Mouse (Mus musculus): ENCODE results near the gene Pex11b. TPM values are rescaled to one million over a fixed set of nuclear protein-coding genes. Genes with fewer than 3 reads are reported as not detected.

Gene Pex11b
- polyA plus RNA-seq (2012; rRNA removed), result 18.8 and 27.0 TPM in 2 replicates

GRCm38 (mm10) chr3:96634928-96635879, at the start of gene Pex11b, which contains the start of gene Gm42957:
TSS of gene Pex11b (plus strand) at chr3:96635376.
TSS of gene Gm42957 (plus strand) at chr3:96635474.

GRCm38 (mm10) chr3:96593790-96594560, 41.2 kb upstream of the Pex11b start, which contains the start of gene Polr3gl:
TSS of gene Polr3gl (minus strand) at chr3:96594181.

GRCm38 (mm10) chr3:96596228-96596707, 38.9 kb upstream of the Pex11b start, which contains the start of gene Ankrd34a:
TSS of gene Ankrd34a (plus strand) at chr3:96596636.

GRCm38 (mm10) chr3:96600639-96601250, 34.4 kb upstream of the Pex11b start, which contains the start of gene Lix1l:
TSS of gene Lix1l (plus strand) at chr3:96601149.

GRCm38 (mm10) chr3:96629729-96630600, 5.2 kb upstream of the Pex11b start, which contains the start of gene Rbm8a:
TSS of gene Rbm8a (plus strand) at chr3:96629933.

GRCm38 (mm10) chr3:96645018-96645649, 10.0 kb downstream of the Pex11b start, which contains the start of gene Itga10:
TSS of gene Itga10 (plus strand) at chr3:96645584.

GRCm38 (mm10) chr3:96669727-96670468, 34.7 kb downstream of the Pex11b start, which contains the start of gene Ankrd35:
TSS of gene Ankrd35 (plus strand) at chr3:96670131.

Other genes starting within 250 kb of the Pex11b start
- gene BC107364, start 183.1 kb upstream of the Pex11b start, polyA plus RNA-seq (2012; rRNA removed), result 0.10 and 0.34 TPM in 2 replicates
- gene Hfe2, start 110.2 kb upstream of the Pex11b start, polyA plus RNA-seq (2012; rRNA removed), result 0.07 TPM in 1 of 2 replicates, not detected in the other
- 769 and 795 TPM in 2 replicates for gene Txnip, start 77.4 kb upstream of the Pex11b start, polyA plus RNA-seq (2012; rRNA removed)
- gene Gm16253, start 58.4 kb upstream of the Pex11b start, polyA plus RNA-seq (2012; rRNA removed), result not detected in 2 replicates
- gene Polr3gl, start 41.2 kb upstream of the Pex11b start, polyA plus RNA-seq (2012; rRNA removed), result 9.1 and 11.7 TPM in 2 replicates
- gene Ankrd34a, start 38.7 kb upstream of the Pex11b start, polyA plus RNA-seq (2012; rRNA removed), result 1.2 and 1.3 TPM in 2 replicates
- gene Lix1l, start 34.2 kb upstream of the Pex11b start, polyA plus RNA-seq (2012; rRNA removed), result 7.5 and 10.4 TPM in 2 replicates
- gene Rbm8a, start 5.4 kb upstream of the Pex11b start, polyA plus RNA-seq (2012; rRNA removed), result 2.7 and 4.0 TPM in 2 replicates
- 0.05 TPM in 1 of 2 replicates, not detected in the other for gene Gm42957, start 98 bp downstream of the Pex11b start, polyA plus RNA-seq (2012; rRNA removed)
- 1.1 TPM in 2 replicates for gene Itga10, start 10.2 kb downstream of the Pex11b start, polyA plus RNA-seq (2012; rRNA removed)
- gene Ankrd35, start 34.8 kb downstream of the Pex11b start, polyA plus RNA-seq (2012; rRNA removed), result 1.4 and 1.9 TPM in 2 replicates
- gene Pias3, start 61.0 kb downstream of the Pex11b start, polyA plus RNA-seq (2012; rRNA removed), result 30.6 and 41.0 TPM in 2 replicates
- gene Nudt17, start 73.2 kb downstream of the Pex11b start, polyA plus RNA-seq (2012; rRNA removed), result 3.1 and 4.0 TPM in 2 replicates
- 28.4 and 31.5 TPM in 2 replicates for gene Polr3c, start 92.3 kb downstream of the Pex11b start, polyA plus RNA-seq (2012; rRNA removed)
- gene Rnf115, start 92.3 kb downstream of the Pex11b start, polyA plus RNA-seq (2012; rRNA removed), result 12.9 and 14.1 TPM in 2 replicates
- 0.07 TPM in 1 of 2 replicates, not detected in the other for gene Pdzk1, start 193.9 kb downstream of the Pex11b start, polyA plus RNA-seq (2012; rRNA removed)
- 0.30 and 0.44 TPM in 2 replicates for gene Cd160, start 194.0 kb downstream of the Pex11b start, polyA plus RNA-seq (2012; rRNA removed)

Data from colon, adult 2 months (tissue).